Mouse (Mus musculus) thymus, adult 2 months (tissue): ENCODE measurements at regions not wholly inside any gene's neighbourhood (a gene's known extent, or its start where the extent isn't known, plus 50 kb on each side); places are given as distances from the start of the nearest gene placed in this dataset.

Experiments
- CTCF ChIP-seq: fragments of 200-500 bp; IDR thresholded peaks from 2 replicates; pipeline ENCODE4 v1.5.1; 2012; ENCODE audit warnings: mild to moderate bottlenecking, control low read depth, low read length, moderate library complexity, borderline replicate concordance; ENCODE audit not compliant: control insufficient read depth, poor library complexity, insufficient read depth; ENCODE audit errors: extremely low read depth
- POLR2A ChIP-seq: fragments of 200-500 bp; IDR thresholded peaks from 2 replicates; pipeline ENCODE4 v1.6.1; 2012; ENCODE audit warnings: mild to moderate bottlenecking, low read length, control low read depth, moderate library complexity; ENCODE audit not compliant: control insufficient read depth, poor library complexity, insufficient read depth; ENCODE audit errors: extremely low read depth

DNA sequence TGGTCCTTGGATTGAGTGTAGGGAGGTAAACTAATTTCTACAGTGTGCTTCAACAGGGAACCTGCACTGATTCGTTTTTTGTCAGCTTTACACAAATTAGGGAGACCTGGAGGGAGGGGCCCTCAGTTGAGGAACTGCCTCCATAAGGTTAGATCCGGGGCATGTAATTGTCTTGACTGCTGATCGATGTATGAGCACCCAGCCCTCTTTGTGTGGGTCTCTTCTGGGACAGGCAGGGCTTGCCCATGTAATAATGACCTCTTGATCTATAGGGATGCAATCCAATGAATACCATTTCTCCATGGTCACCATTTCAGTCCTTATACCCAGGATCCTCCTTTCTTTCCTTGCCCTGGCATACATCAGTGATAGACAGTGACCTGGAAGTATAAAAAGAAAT lies 398.4 kb downstream of the Rergl start:
- TF ChIP-seq POLR2A = no peak
- no peak for TF ChIP-seq CTCF
